Mouse (Mus musculus) intestine, embryonic 14.5 days (tissue): ENCODE measurements at regions not wholly inside any gene's neighbourhood (a gene's known extent, or its start where the extent isn't known, plus 50 kb on each side); places are given as distances from the start of the nearest gene placed in this dataset.
"Not testable (repeated sequence)": the region's sequence is repeated elsewhere in the genome, so short reads cannot be mapped to it uniquely, and the experiment has no call there.

Experiments
- ATAC-seq: fragments of 200-750 bp; cut with Nextera tagmentation; replicated peaks from 2 replicates; pipeline ENCODE4 v1.8.0; 2017; ENCODE audit warnings: low read depth, moderate number of reproducible peaks, moderate TSS enrichment, moderate library complexity; ENCODE audit not compliant: low FRiP score, low TSS enrichment
- DNase-seq: peaks from one replicate; pipeline ENCODE4 v3.0.0-alpha.2; 2018; ENCODE audit warnings: low spot score
- H3K27ac ChIP-seq: fragments of 300-500 bp; sonication (generic); 2 replicates; pipeline ENCODE4 v1.5.1; 2014; ENCODE audit warnings: low read depth, mild to moderate bottlenecking, control low read depth
- H3K27me3 ChIP-seq: fragments of 300-500 bp; sonication (generic); replicated peaks from 2 replicates; pipeline ENCODE4 v1.6.1; 2014; ENCODE audit warnings: low read length, control low read depth; ENCODE audit not compliant: control insufficient read depth, insufficient read depth
- H3K36me3 ChIP-seq: fragments of 300-500 bp; sonication (generic); 2 replicates; pipeline ENCODE4 v1.6.1; 2014; ENCODE audit warnings: low read length, control low read depth; ENCODE audit not compliant: control insufficient read depth, insufficient read depth
- H3K4me1 ChIP-seq: fragments of 300-500 bp; sonication (generic); replicated peaks from 2 replicates; pipeline ENCODE4 v1.6.1; 2014; ENCODE audit warnings: low read length, control low read depth, mixed read lengths; ENCODE audit not compliant: control insufficient read depth, insufficient read depth
- H3K4me2 ChIP-seq: fragments of 300-500 bp; sonication (generic); 2 replicates; pipeline ENCODE4 v1.6.1; 2014; ENCODE audit warnings: low read length
- H3K4me3 ChIP-seq: fragments of 300-500 bp; sonication (generic); 2 replicates; pipeline ENCODE4 v1.5.1; 2014; ENCODE audit warnings: low read depth, low read length, control low read depth, mixed read lengths
- H3K9ac ChIP-seq: fragments of 300-500 bp; sonication (generic); 2 replicates; pipeline ENCODE4 v1.6.1; 2014; ENCODE audit warnings: mild to moderate bottlenecking, low read length
- H3K9me3 ChIP-seq: fragments of 300-500 bp; sonication (generic); 2 replicates; pipeline ENCODE4 v1.6.1; 2016; ENCODE audit warnings: low read length, control low read depth; ENCODE audit not compliant: control insufficient read depth
- WGBS: fragments of 180-500 bp; shearing (Covaris S2); extraction: QIAGEN DNeasy Blood & Tissue Kit; methylation state at CpG from one replicate; pipeline ENCODE4 v1.1.7; 2014; 5-methylcytosine and 5-hydroxymethylcytosine counted together

DNA sequence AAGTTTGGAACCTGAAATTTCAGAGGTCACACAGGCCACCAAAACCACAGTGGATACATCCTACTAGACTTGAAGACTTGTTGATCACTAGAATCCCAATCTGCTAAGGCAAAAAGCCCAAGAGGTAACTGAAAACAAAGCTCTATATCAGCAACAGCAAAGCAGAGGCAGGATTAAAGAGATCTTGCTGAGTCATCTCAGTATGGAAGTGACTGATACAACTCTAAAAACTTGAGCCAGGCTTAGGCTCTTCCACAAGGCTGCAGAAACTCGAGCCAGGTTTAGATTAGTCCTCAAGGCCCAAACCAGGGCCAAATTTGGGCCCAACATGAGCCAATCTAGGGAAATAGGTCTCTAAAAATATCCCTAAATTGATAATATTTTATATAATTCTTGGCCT, 56.2 kb downstream of the Speer3 start:
- ATAC-seq (no peak), DNase-seq (no peak)
- no peak overlapping the region for H3K4me2 ChIP-seq
- WGBS: 68% methylated on average over 1 of the region's 1 CpGs
- no peaks in the 10 kb centered on the region for H3K27me3 ChIP-seq
- H3K4me3 ChIP-seq: no peak overlapping the region
- no peaks in the 10 kb centered on the region for H3K36me3 ChIP-seq
- H3K9ac ChIP-seq: no peak overlapping the region
- no peaks in the 10 kb centered on the region for H3K9me3 ChIP-seq
- no peaks in the 10 kb centered on the region for H3K4me1 ChIP-seq
- H3K27ac ChIP-seq: no peak overlapping the region

DNA sequence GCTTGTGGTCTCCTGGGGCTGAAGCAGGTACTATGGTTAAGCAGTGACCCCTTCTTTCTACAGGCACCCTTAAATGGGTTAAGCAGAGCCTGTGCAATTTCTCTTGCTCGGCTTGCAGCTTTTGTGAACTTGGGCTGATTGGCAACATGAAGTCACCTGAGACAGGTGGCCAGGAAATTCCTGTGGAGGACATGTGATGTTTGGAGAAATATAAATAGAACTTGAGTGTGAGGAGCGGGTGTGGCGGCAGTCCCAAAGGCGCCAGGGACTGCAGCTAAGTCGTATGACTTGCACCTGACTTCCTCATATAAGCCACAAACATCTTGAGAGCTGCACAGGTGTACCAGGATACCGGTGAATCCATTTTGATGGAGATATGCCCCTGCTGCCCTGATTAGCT, 88.8 kb downstream of the Speer3 start:
- H3K9me3 ChIP-seq, DNase-seq, H3K4me1 ChIP-seq, H3K27me3 ChIP-seq, H3K4me2 ChIP-seq, H3K9ac ChIP-seq, ATAC-seq, H3K36me3 ChIP-seq, H3K27ac ChIP-seq, H3K4me3 ChIP-seq: not testable (repeated sequence)
- WGBS: 78% methylated on average over 5 of the region's 6 CpGs

DNA sequence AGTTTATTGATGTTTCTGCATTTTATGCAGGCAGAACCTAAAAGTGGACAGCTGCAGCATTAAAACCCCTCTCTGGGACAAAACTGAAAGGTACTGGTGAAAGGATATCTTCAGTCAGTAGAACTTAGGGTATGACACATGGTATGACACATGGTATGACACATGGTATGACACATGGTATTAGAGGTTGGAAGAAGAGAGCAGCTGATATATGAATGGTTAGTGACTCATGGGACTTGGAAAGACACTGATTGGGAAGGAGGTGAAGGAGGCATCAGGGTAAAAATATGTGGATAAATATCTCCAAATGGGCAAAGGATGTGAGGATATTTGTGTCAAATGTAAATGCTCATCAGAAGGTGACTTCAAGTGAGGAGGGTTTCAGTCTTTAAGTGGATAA, 97.0 kb downstream of the Speer3 start:
- H3K4me2 ChIP-seq: no peak overlapping the region
- ATAC-seq (no peak), DNase-seq (no peak)
- no peak overlapping the region for H3K27ac ChIP-seq
- no peak overlapping the region for H3K9ac ChIP-seq
- H3K9me3 ChIP-seq: 0 out of 2 replicates have a peak, but pooled peaks cover 6% of the 10 kb centered on the region
- H3K27me3 ChIP-seq: no peaks in the 10 kb centered on the region
- H3K4me1 ChIP-seq: no peaks in the 10 kb centered on the region
- no peak overlapping the region for H3K4me3 ChIP-seq
- no peaks in the 10 kb centered on the region for H3K36me3 ChIP-seq

DNA sequence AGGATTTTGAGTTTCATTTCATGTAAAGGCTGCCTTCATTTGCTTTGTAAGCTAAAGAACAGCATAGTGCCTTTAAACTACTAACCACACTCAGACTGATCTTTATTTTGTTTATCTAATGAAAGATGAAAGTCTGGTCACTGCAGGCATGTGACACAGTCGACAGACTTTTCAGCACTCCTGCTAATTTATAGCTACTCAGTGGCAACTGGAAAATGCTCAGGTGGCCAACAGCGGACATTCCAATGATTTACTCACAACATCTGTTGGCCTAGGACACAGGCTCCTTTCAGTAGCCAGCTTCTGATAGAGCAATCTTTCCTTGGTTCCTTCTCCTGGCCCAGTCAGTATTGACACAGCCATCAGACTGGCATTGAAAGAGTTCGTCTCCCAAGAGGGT, 116.8 kb upstream of the Sema3e start:
- H3K27ac ChIP-seq: no peak overlapping the region
- no peaks in the 10 kb centered on the region for H3K36me3 ChIP-seq
- no peak overlapping the region for H3K4me2 ChIP-seq
- no peak for ATAC-seq
- no peak overlapping the region for H3K9ac ChIP-seq
- WGBS: 23% methylated on average over 3 of the region's 3 CpGs
- no peak overlapping the region for H3K4me3 ChIP-seq
- no peak for DNase-seq
- no peaks in the 10 kb centered on the region for H3K27me3 ChIP-seq
- H3K4me1 ChIP-seq: no peaks in the 10 kb centered on the region
- H3K9me3 ChIP-seq: no peaks in the 10 kb centered on the region

DNA sequence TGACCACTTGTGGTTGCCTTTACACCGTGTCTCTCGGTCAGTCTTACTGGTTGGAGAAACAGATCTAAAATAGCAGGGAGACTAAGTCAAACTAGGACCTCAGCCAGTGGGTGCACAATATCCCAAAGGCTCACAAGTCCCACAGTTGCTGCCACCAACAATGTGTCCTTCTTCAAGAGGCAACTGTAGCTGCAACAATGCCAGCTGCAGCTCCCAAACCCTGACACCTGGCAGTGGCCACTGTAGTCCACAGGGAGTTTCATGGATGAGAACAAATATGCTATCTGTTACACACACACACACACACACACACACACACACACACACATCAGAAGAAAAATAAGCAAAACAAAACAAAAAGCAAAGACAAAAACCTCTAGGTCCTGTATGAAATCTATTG, 107.7 kb upstream of the Sema3e start:
- H3K9ac ChIP-seq: no peak overlapping the region
- no peaks in the 10 kb centered on the region for H3K4me1 ChIP-seq
- H3K4me3 ChIP-seq: no peak overlapping the region
- no peak overlapping the region for H3K4me2 ChIP-seq
- no peak overlapping the region for H3K27ac ChIP-seq
- no peaks in the 10 kb centered on the region for H3K36me3 ChIP-seq
- DNase-seq: no peak
- no peak for ATAC-seq
- H3K9me3 ChIP-seq: no peaks in the 10 kb centered on the region
- 89% methylated on average over 2 of the region's 2 CpGs for WGBS
- no peaks in the 10 kb centered on the region for H3K27me3 ChIP-seq

DNA sequence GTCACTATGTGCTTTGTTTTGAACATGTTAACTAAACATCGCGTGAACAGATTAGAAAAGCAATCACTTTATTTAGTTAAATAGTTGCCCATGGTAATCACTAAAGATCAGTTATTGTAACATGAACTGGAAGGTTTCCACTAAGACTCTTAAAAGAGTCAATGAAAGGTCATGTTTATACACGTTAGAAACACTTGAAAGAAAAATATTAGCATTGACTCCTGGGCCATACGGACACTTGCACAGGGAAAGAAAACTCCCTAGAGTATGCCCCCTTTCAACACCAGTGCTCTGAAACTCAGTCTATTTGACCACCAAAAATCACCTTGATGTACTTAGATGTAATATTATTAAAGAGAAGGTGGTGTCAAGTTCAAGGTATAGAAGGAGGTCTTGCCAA, 102.8 kb upstream of the Sema3e start:
- no peak overlapping the region for H3K27ac ChIP-seq
- ATAC-seq (no peak), DNase-seq (no peak)
- WGBS: 28% methylated on average over 4 of the region's 4 CpGs
- H3K9me3 ChIP-seq: no peaks in the 10 kb centered on the region
- no peak overlapping the region for H3K9ac ChIP-seq
- H3K4me1 ChIP-seq: no peaks in the 10 kb centered on the region
- H3K36me3 ChIP-seq: no peaks in the 10 kb centered on the region
- no peaks in the 10 kb centered on the region for H3K27me3 ChIP-seq
- H3K4me2 ChIP-seq: no peak overlapping the region
- H3K4me3 ChIP-seq: no peak overlapping the region

DNA sequence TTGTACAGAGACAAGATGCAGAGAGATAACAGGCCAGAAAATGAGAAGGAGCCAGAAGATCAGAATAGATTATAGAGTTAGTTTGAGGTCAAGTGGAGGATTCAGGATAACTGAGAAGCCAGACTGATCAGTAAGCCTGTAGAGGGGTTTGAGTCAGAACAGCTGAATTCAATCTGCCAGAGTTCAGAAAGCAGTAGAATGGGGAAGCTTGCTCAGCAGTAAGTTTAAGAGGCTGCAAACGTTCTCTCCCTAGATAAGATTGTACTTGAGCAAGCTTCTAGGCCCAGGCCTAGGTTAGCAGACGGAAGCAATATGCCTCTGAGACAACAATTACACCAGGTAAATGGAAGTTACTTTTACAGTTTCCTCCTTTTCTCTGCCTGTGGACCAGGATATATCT, 94.1 kb upstream of the Sema3e start:
- H3K27me3 ChIP-seq: no peaks in the 10 kb centered on the region
- H3K9ac ChIP-seq: no peak overlapping the region
- H3K27ac ChIP-seq: no peak overlapping the region
- DNase-seq (no peak), ATAC-seq (no peak)
- H3K36me3 ChIP-seq: no peaks in the 10 kb centered on the region
- no peak overlapping the region for H3K4me3 ChIP-seq
- no peak overlapping the region for H3K4me2 ChIP-seq
- 44% methylated on average over 2 of the region's 2 CpGs for WGBS
- no peaks in the 10 kb centered on the region for H3K4me1 ChIP-seq
- H3K9me3 ChIP-seq: no peaks in the 10 kb centered on the region

DNA sequence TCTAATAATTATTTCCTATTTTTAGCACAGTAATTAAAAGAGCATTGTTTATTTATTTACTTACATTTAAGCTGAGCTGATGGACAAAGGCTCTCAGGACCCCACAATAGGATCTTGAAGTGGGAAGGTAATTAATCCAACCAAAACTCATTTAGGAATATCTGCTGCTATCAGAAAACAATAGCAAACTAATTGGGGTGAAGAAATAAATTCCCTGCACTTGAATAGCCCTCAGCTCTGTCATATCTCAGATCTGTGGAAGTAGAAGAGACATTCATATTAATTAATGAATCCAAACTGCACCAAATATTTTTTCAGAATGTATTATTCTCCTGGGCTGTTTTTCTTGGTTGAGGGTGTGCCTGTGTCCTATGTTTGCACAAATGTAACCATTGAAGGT, 73.7 kb upstream of the Sema3e start:
- H3K9me3 ChIP-seq: no peaks in the 10 kb centered on the region
- DNase-seq (no peak), ATAC-seq (no peak)
- no peaks in the 10 kb centered on the region for H3K36me3 ChIP-seq
- no peak overlapping the region for H3K4me3 ChIP-seq
- no peaks in the 10 kb centered on the region for H3K27me3 ChIP-seq
- H3K9ac ChIP-seq: no peak overlapping the region
- H3K4me2 ChIP-seq: no peak overlapping the region
- no peak overlapping the region for H3K27ac ChIP-seq
- no peaks in the 10 kb centered on the region for H3K4me1 ChIP-seq

DNA sequence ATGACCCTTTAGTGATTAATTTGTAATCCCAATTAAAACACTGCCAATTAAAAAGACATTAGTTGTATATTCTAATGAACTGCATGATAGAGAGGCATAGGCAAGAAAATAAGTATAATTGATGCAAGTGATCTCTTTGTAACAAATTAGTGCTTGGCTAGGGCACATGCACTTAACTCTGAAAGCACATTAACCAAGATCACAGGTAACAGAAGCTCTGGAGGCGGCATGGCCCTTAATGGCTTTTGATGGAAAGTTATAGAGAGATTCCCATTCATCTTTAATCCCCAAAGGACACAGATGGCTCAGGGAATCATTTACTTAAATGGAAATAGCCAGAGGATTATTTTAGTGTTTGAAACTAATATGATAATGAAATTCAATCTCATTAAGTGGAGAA, 69.5 kb upstream of the Sema3e start:
- H3K4me2 ChIP-seq: no peak overlapping the region
- no peak overlapping the region for H3K4me3 ChIP-seq
- no peaks in the 10 kb centered on the region for H3K9me3 ChIP-seq
- ATAC-seq (no peak), DNase-seq (no peak)
- no peaks in the 10 kb centered on the region for H3K36me3 ChIP-seq
- H3K27ac ChIP-seq: no peak overlapping the region
- no peaks in the 10 kb centered on the region for H3K4me1 ChIP-seq
- no peaks in the 10 kb centered on the region for H3K27me3 ChIP-seq
- no peak overlapping the region for H3K9ac ChIP-seq
- 81% methylated on average over 1 of the region's 1 CpGs for WGBS
